Mouse (Mus musculus): ENCODE measurements around the gene Sap30.

The Sap30 gene

GRCm38 (mm10) chr8:57436437-57436796 is 51.2 kb downstream of the Sap30 start:
- DNase-seq (ENCODE audit: low spot score) = no peak

GRCm38 (mm10) chr8:57435768-57436436 is 51.8 kb downstream of the Sap30 start:
- peak; percentile 46 for DNase-seq (ENCODE audit: low spot score)

- DNase-seq (ENCODE audit: low spot score) = no peak
These were observed 54.9 kb downstream of the Sap30 start for GRCm38 (mm10) chr8:57432802-57433201.
